Mouse (Mus musculus) stomach, embryonic 14.5 days (tissue): ENCODE results near the gene Mxra7. TPM values are rescaled to one million over a fixed set of nuclear protein-coding genes. Genes with fewer than 3 reads are reported as not detected.

Experiments used
- ATAC-seq: fragments of 200-750 bp; cut with Nextera tagmentation; 2 replicates; pipeline ENCODE4 v1.8.0; 2017; ENCODE audit warnings: low read depth, moderate TSS enrichment; ENCODE audit not compliant: insufficient number of reproducible peaks, insufficient read depth, low FRiP score
- H3K27ac ChIP-seq: fragments of 300-500 bp; sonication (generic); 2 replicates; pipeline ENCODE4 v1.5.1; 2014; ENCODE audit warnings: mild to moderate bottlenecking, low read length, moderate library complexity, mixed read lengths
- H3K27me3 ChIP-seq: fragments of 300-500 bp; sonication (generic); 2 replicates; pipeline ENCODE4 v1.6.1; 2014; ENCODE audit warnings: low read length, control low read depth, mixed read lengths; ENCODE audit not compliant: control insufficient read depth, insufficient read depth
- H3K36me3 ChIP-seq: fragments of 300-500 bp; sonication (generic); 2 replicates; pipeline ENCODE4 v1.6.1; 2014; ENCODE audit warnings: mild to moderate bottlenecking, control low read depth, low read length, moderate library complexity, mixed read lengths; ENCODE audit not compliant: control insufficient read depth, insufficient read depth
- H3K4me1 ChIP-seq: fragments of 300-500 bp; sonication (generic); 2 replicates; pipeline ENCODE4 v1.6.1; 2014; ENCODE audit warnings: low read length, control low read depth, mixed read lengths; ENCODE audit not compliant: control insufficient read depth, insufficient read depth
- H3K4me2 ChIP-seq: fragments of 300-500 bp; sonication (generic); replicated peaks from 2 replicates; pipeline ENCODE4 v1.6.1; 2014; ENCODE audit warnings: low read depth, low read length, control low read depth
- H3K4me3 ChIP-seq: fragments of 300-500 bp; sonication (generic); 2 replicates; pipeline ENCODE4 v1.5.1; 2014; ENCODE audit warnings: low read depth, low read length, control low read depth
- H3K9ac ChIP-seq: fragments of 300-500 bp; sonication (generic); replicated peaks from 2 replicates; pipeline ENCODE4 v1.6.1; 2014; ENCODE audit warnings: low read depth, mild to moderate bottlenecking, control low read depth, low read length, moderate library complexity, mixed read lengths
- H3K9me3 ChIP-seq: fragments of 300-500 bp; sonication (generic); 2 replicates; pipeline ENCODE4 v1.6.1; 2016; ENCODE audit warnings: low read depth, low read length, control low read depth; ENCODE audit not compliant: control insufficient read depth
- WGBS: fragments of 180-500 bp; shearing (Covaris S2); extraction: QIAGEN DNeasy Blood & Tissue Kit; methylation state at CpG from one replicate; pipeline ENCODE4 v1.1.7; 2014; 5-methylcytosine and 5-hydroxymethylcytosine counted together
- polyA plus RNA-seq: library from polyadenylated mRNA; unstranded; fragments of >200 nt; fragmentation: Nextera tagmentation; extraction: Ambion mirVana; gene quantifications from 2 replicates; pipeline ENCODE4 v1.2.1, GENCODE M21; 2014

Gene Mxra7
- polyA plus RNA-seq, 1 experiment from 2014 or later = 16.5 TPM

- Histone ChIP-seq H3K27me3 (no peaks in the 10 kb centered on the region), H3K9me3 (no peaks in the 10 kb centered on the region), H3K4me1 (peaks cover 9% of the 10 kb centered on the region; the same call in 1 of the 2 replicates), H3K9ac (no peak overlapping the region), H3K36me3 (no peaks in the 10 kb centered on the region), H3K4me3 (no peak overlapping the region), H3K27ac (no peak overlapping the region), H3K4me2 (no peak overlapping the region)
- ATAC-seq = no peak
- WGBS = 77% methylated on average over 15 of the region's 15 CpGs
These were observed 21.4 kb downstream of the Mxra7 start for GRCm38 (mm10) chr11:116806136-116807071.

GRCm38 (mm10) chr11:116802709-116803108 lies 25.1 kb downstream of the Mxra7 start:
- Histone ChIP-seq H3K36me3 (no peaks in the 10 kb centered on the region), H3K27ac (no peak overlapping the region), H3K4me1 (0 out of 2 replicates have a peak, but pooled peaks cover 3% of the 10 kb centered on the region), H3K4me2 (no peak overlapping the region), H3K4me3 (no peak overlapping the region), H3K9ac (no peak overlapping the region), H3K27me3 (no peaks in the 10 kb centered on the region), H3K9me3 (no peaks in the 10 kb centered on the region)
- WGBS = 82% methylated on average over 5 of the region's 5 CpGs
- no peak for ATAC-seq

- no peaks in the 10 kb centered on the region for H3K4me1 ChIP-seq
- 74% methylated on average over 5 of the region's 5 CpGs for WGBS
- no peak overlapping the region for H3K9ac ChIP-seq
- H3K36me3 ChIP-seq = no peaks in the 10 kb centered on the region
- no peaks in the 10 kb centered on the region for H3K9me3 ChIP-seq
- H3K4me2 ChIP-seq = no peak overlapping the region
- no peaks in the 10 kb centered on the region for H3K27me3 ChIP-seq
- ATAC-seq = no peak
- H3K27ac ChIP-seq = no peak overlapping the region
- no peak overlapping the region for H3K4me3 ChIP-seq
These were observed 26.7 kb downstream of the Mxra7 start for GRCm38 (mm10) chr11:116801106-116801505.

GRCm38 (mm10) chr11:116799364-116799763 lies 28.5 kb downstream of the Mxra7 start:
- no peaks in the 10 kb centered on the region for H3K36me3 ChIP-seq
- no peak overlapping the region for H3K27ac ChIP-seq
- WGBS = 84% methylated on average over 5 of the region's 5 CpGs
- H3K4me1 ChIP-seq = no peaks in the 10 kb centered on the region
- no peak overlapping the region for H3K4me2 ChIP-seq
- ATAC-seq = no peak
- no peaks in the 10 kb centered on the region for H3K27me3 ChIP-seq
- no peak overlapping the region for H3K4me3 ChIP-seq
- H3K9ac ChIP-seq = no peak overlapping the region
- H3K9me3 ChIP-seq = no peaks in the 10 kb centered on the region

- H3K4me3 ChIP-seq = no peak overlapping the region
- no peaks in the 10 kb centered on the region for H3K27me3 ChIP-seq
- no peak for ATAC-seq
- no peak overlapping the region for H3K9ac ChIP-seq
- H3K4me1 ChIP-seq = no peaks in the 10 kb centered on the region
- H3K36me3 ChIP-seq = no peaks in the 10 kb centered on the region
- no peaks in the 10 kb centered on the region for H3K9me3 ChIP-seq
- H3K4me2 ChIP-seq = no peak overlapping the region
- WGBS = 86% methylated on average over 10 of the region's 10 CpGs
- no peak overlapping the region for H3K27ac ChIP-seq
These were observed 43.6 kb downstream of the Mxra7 start for GRCm38 (mm10) chr11:116784221-116784620.

GRCm38 (mm10) chr11:116782737-116783145 lies 45.1 kb downstream of the Mxra7 start:
- no peak overlapping the region for H3K4me3 ChIP-seq
- H3K27me3 ChIP-seq = no peaks in the 10 kb centered on the region
- WGBS = 38% methylated on average over 9 of the region's 9 CpGs
- no peak overlapping the region for H3K4me2 ChIP-seq
- H3K4me1 ChIP-seq = no peaks in the 10 kb centered on the region
- H3K36me3 ChIP-seq = no peaks in the 10 kb centered on the region
- H3K9ac ChIP-seq = no peak overlapping the region
- no peaks in the 10 kb centered on the region for H3K9me3 ChIP-seq
- no peak overlapping the region for H3K27ac ChIP-seq
- ATAC-seq = no peak

DNA sequence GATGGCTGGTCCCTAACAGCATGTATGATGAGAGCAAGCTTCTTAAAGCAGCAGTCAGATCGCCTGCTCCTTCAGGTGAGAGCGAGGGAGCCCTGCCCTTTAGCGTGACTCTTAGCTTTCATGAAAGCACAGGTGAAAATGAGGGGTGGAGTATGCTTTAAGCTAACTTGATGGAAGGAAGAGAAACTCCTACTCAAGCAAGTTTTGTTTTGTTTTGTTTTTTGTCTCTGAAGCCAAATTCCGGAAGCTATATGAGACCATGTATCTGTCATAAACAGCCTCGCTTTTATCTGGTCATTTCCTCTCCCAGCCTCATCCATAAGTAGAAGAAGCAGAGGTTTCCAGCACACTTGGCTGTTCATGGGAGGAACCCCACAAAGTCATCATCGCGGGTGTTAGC lies 52.4 kb downstream of the Mxra7 start, which contains the start of gene St6galnac1:
Gene St6galnac1, minus strand, starts transcription at position 101 of the 400 bp plus-strand sequence.
- H3K9me3 ChIP-seq = no peaks in the 10 kb centered on the region
- H3K9ac ChIP-seq = no peak within 1 kb of the TSS
- no peaks in the 10 kb centered on the region for H3K27me3 ChIP-seq
- no peak within 1 kb of the TSS for H3K4me3 ChIP-seq
- H3K36me3 ChIP-seq = no peaks in the 10 kb centered on the region
- H3K27ac ChIP-seq = no peak within 1 kb of the TSS
- no peaks in the 10 kb centered on the region for H3K4me1 ChIP-seq
- no peak for ATAC-seq
- no peak within 1 kb of the TSS for H3K4me2 ChIP-seq
- WGBS = 78% methylated on average over 7 of the region's 7 CpGs

DNA sequence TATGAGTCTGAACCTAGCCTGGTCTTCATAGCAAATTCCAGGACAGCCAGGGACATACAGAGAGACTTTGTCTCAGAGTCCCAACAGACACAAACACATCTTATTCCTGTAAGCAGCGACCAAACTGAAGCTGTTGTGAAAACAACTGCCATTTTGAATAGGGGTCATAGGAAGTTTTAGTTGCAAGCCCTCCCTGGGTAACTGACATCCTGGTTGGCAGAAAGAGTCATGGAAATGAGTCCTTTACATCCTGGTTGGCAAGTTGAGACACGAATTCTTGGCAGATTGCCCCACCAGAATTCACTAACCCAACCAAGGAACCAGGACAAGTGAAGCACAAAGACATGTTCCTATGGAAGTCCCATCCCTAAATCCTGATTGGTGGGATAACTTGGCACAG lies 54.6 kb downstream of the Mxra7 start:
- H3K9me3 ChIP-seq = no peaks in the 10 kb centered on the region
- H3K9ac ChIP-seq = no peak overlapping the region
- no peaks in the 10 kb centered on the region for H3K27me3 ChIP-seq
- no peak overlapping the region for H3K27ac ChIP-seq
- H3K36me3 ChIP-seq = no peaks in the 10 kb centered on the region
- no peak for ATAC-seq
- H3K4me1 ChIP-seq = no peaks in the 10 kb centered on the region
- 55% methylated on average over 2 of the region's 2 CpGs for WGBS
- H3K4me3 ChIP-seq = no peak overlapping the region
- H3K4me2 ChIP-seq = no peak overlapping the region
